Mouse (Mus musculus): Measurements from ENCODE around the gene Dgat2.

DNA sequence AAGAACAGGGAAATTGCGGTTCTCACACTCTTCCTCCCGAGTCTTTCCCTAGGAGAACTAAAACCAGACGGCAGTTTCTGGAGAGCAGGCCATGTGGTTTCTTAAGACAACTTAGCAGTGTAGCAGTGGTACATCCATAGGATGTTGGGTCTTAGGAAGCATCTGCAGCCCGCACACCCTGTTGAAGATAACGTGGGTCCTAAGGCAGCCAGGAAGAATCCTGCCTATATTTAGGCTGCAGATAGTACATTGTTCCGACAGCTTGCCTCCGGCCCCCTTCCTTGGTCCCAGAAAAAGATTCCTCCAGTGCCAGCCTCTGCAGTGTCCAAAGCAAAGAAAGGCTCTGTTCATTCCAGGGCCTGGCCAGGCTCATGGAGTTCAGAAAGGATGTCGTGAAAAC is 16.4 kb downstream of the Dgat2 start:
- no peak for TF ChIP-seq E2F4 (IDR thresholded peaks at IDR 0.05; ENCODE audit: insufficient replicate concordance, low read depth, low read length)
- TF ChIP-seq CTCF (conservative IDR thresholded peaks at IDR 0.05 in 1 of 2, IDR thresholded peaks at IDR 0.05 in 1 of 2; ENCODE audit: low read depth in 2 of 2, low read length in 2 of 2): no peak
- TF ChIP-seq UBTF (IDR thresholded peaks at IDR 0.05; ENCODE audit: low read depth, low read length): no peak
- TF ChIP-seq SMC3 (IDR thresholded peaks at IDR 0.05; ENCODE audit: low read depth, low read length): no peak
- TF ChIP-seq MAFK (IDR thresholded peaks at IDR 0.05; ENCODE audit: insufficient replicate concordance, low read length): no peak
- no peak for TF ChIP-seq POLR2A (IDR thresholded peaks at IDR 0.05; ENCODE audit: low read depth, low read length)
- no peak for TF ChIP-seq USF1 (IDR thresholded peaks at IDR 0.05; ENCODE audit: low read depth, low read length)
- no peak for TF ChIP-seq ELF1 (IDR thresholded peaks at IDR 0.05; ENCODE audit: low read depth, low read length)
- TF ChIP-seq JUND (conservative IDR thresholded peaks at IDR 0.05; ENCODE audit: low read depth, low read length): no peak
- TF ChIP-seq EP300 (IDR thresholded peaks at IDR 0.05; ENCODE audit: low read length): no peak
- TF ChIP-seq MAZ (IDR thresholded peaks at IDR 0.05; ENCODE audit: low read depth, low read length): no peak

Measured in CH12.LX (cell line).